Mouse (Mus musculus) left cerebral cortex, adult 11 months (tissue): Measurements from ENCODE around the gene Shank1.
A peak's percentile ranks its signal among the peaks of the same experiment; 100 is the strongest.
"Not testable (repeated sequence)": the region's sequence is repeated elsewhere in the genome, so short reads cannot be mapped to it uniquely, and the experiment has no call there.

Experiments used
- DNase-seq: peaks from one replicate; pipeline ENCODE4 v3.0.0; 2022; ENCODE audit warnings: low spot score

The Shank1 gene

DNA sequence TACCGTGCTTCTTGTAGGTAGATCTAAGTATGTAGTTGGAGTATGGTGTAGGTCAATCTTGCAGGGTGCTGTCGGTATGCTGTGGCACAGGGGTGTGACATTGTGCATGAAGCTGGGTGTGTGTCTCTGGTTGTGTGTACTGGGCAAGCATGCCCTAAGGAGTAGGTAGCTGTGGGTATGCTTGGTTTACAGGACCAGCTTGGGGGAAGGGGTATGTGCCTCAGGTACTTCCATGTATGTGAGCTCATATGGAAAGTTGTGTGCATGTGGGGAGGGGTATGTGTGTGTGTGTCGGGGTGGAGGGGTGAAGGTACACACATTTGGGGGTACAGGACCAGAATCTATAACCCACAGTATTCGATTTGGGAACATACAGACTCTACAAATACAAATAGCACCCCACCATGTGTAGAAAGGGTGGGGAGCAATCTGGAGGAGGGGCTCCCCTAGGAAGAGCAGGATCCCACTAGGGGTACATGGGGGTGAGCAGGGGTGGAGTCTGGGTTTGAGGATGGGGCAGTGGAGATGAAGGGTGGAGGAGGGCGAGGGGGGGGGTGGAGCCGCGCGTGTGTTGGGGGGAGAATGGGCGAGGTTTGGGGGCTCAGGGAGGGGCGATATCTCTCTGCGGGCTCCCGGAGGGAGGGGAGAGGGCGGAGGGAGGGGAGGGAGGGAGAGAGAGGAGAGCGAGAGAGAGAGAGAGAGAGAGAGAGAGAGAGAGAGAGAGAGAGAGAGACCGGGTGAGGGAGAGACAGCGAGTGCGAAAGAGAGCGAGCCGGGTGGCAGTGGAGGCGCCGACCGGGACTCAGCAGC is at the start of gene Shank1:
Gene Shank1 (plus strand): TSS at position 779 of the 810 bp plus-strand sequence.
- no peak for DNase-seq

GRCm38 (mm10) chr7:44260410-44260809 is 49.6 kb upstream of the Shank1 start:
- DNase-seq = no peak

DNA sequence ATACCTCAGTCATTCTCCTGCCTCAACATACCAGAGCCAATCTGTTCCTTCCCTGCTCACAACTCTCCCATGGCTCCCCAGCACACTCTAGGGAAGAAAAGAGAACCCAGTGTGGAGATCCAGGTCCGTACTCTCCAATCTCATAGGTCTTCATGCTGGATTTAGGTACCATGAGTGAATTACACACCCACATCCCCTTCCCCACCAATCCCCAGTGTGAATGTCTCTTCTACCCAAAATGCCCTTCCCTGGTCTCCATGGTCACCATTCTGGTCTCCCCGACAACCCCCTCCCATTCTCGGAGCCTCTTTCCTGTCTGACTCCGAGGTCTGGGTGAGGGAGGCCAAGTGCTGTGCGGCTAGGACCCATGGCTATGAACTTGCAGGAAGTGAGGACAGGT is 48.9 kb upstream of the Shank1 start, which contains the start of gene Gm15517:
Gene Gm15517 (plus strand): TSS at position 301 of the 400 bp plus-strand sequence.
- DNase-seq = no peak

DNA sequence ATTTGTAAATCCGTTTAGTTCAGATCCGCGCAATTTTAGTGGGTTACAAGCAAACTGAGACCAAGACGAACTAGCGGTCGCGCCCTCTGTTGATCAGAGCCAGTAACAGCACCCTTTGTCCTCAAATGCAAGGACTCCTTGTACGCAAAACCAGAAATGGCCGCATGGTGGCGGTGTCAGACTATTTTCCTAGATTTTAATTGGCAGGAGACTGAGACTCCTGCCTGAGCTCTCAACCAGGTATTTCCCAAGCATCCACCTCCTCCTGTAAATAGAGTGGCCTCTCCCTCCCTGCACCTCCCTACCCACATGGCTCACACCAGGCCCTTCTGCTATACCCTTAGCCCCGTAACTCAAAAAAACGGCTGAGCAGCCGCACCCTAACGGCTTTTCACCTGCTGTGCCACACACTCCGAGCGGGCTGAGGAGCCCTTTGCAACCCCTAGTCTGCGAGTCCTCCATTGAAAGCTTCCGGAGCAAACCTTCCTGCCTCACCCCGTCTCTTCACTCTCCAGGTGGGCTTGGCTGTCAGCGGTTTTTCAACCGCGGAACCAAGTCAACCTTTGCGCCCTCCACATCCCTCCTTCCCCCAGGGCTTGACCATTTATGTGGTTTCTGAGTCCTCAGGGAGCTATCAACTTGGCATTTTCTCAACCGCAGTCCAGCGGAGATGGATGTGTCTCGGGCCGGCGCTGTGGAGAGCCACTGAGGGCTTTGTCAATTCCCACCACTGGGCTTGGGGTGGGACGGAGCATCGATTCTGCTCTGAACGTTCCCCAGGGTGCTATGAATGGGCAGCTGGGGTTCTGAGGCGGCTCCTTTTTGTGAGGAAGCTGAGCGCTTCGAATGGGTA is 47.0 kb upstream of the Shank1 start:
- DNase-seq = peak; percentile 88

DNA sequence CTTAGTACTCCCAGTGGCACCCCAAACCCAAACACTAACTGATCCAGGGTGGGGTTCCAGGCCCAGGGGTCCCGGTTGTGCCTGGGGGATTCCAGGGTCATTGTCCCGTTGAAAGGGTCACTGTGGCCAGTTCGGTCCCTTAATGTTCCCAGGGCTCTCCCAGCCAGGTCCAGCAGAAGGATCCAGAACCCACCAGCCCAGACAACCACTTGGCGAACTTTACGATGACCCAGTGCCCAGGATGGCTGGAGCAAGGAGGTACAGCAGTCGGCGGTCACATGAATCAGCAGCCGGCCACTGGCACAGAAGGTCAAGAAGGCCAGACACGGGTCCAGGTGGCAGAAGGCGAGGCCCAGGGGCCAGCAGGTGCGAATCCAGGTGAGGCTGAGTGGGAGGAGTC is 41.9 kb upstream of the Shank1 start:
- DNase-seq = no peak

DNA sequence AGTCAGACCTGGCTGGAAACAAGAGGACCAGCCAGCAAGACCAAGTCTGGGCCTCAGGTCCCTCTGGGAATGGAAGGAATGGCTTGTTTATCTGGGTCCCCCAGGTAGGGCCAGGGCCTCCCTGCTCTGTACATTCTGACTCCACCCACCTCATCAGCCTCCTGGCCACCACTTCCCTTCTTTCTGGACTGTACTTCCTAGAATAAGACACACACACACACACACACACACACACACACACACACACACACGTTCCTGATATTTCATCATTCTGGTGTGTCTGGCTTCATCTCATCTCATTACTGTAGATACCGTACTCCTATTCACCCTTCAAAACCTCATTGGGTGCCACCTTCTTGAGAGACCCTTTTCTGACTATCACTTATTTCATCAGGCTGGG is 40.7 kb upstream of the Shank1 start:
- no peak for DNase-seq

GRCm38 (mm10) chr7:44271309-44271708 is 38.7 kb upstream of the Shank1 start:
- DNase-seq = no peak

DNA sequence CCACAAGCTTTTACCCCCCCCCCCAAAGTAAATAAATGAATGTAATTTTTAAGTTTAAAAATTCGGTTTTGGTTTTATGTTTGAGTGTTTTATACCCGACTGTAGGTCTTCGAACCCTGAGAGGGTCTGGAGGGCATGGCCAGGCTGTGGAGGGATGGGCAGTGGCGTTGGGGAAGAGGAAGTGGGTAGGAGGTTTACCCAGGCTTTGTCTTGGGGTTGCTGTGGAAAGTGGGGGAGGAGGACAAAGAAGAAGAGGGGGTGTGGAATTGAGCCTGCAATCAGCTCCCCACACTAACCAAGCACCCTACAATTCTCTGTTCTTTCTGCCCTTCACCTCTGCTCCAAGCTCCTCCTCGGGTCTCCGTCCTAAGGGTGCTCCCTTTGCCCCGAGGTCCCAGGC is 37.5 kb upstream of the Shank1 start:
- DNase-seq = no peak

- DNase-seq = no peak
Observed at GRCm38 (mm10) chr7:44273446-44273845, 36.6 kb upstream of the Shank1 start.

DNA sequence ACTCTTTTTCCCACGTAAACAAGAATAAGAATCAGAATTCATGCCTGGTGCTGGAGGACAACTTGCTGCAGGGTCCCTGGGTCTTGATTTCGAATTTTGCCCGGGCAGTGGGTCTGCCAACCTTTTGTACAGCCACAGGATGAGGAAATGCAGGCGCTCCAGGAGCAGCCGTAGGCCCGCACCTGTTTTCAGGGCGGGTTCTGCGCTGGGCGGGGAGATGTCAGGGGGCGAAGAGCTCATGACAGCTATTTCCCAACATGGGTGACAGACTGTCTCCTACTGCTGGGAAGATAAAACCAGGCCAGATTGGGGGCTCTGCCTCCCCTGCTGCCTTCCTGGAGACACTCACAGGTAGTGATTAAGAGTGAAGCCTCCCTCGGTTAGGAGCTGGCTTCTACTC is 36.0 kb upstream of the Shank1 start:
- DNase-seq = no peak

GRCm38 (mm10) chr7:44275546-44275945 is 34.5 kb upstream of the Shank1 start:
- no peak for DNase-seq

- no peak for DNase-seq
Observed at GRCm38 (mm10) chr7:44276461-44277249, 33.4 kb upstream of the Shank1 start.

DNA sequence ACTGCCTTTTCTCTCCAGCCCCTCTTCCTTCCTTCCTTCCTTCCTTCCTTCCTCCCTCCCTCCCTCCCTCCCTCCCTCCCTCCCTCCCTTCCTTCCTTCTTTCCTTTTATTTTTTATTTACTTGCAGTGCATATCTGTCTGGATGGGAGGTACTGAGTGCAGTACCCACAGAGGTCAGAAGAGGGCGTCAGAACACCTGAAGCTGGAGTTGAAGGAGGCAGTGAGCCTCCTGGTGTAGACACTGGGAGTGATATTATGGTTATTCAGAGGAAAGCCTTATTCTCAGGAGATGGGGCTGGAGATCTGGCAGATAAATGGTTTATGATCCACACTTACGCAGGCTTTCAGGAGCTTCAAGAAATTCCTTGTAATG is 32.8 kb upstream of the Shank1 start:
- DNase-seq = peak; percentile 56

GRCm38 (mm10) chr7:44280959-44281358 is 29.1 kb upstream of the Shank1 start:
- DNase-seq = no peak

- DNase-seq = no peak
Observed at GRCm38 (mm10) chr7:44281586-44281985, 28.5 kb upstream of the Shank1 start.

- DNase-seq = no peak
Observed at GRCm38 (mm10) chr7:44287760-44288159, 22.3 kb upstream of the Shank1 start.

- DNase-seq = no peak
Observed at GRCm38 (mm10) chr7:44290986-44291385, 19.1 kb upstream of the Shank1 start.

DNA sequence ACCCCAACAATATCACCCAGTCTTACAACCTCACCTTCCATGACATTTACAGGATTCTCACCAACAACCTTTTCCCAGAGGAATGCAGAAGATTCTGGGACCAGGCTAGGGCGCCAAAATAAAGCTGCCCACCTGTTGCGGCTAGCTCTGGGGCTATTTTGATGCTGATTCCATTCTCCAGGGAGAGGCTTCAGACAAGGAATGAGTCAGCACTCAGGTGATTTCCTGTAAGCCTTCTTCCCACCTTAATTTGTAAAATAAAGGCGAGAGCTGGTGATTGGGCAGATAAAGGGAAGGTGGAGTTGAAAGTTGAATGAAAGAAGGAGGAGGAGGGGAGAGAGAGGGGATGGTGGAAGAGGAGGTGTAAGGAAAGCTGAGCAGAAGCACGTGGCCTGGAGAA is 18.6 kb upstream of the Shank1 start:
- DNase-seq = no peak

- not testable (repeated sequence) for DNase-seq
Observed at GRCm38 (mm10) chr7:44297501-44297900, 12.6 kb upstream of the Shank1 start.

DNA sequence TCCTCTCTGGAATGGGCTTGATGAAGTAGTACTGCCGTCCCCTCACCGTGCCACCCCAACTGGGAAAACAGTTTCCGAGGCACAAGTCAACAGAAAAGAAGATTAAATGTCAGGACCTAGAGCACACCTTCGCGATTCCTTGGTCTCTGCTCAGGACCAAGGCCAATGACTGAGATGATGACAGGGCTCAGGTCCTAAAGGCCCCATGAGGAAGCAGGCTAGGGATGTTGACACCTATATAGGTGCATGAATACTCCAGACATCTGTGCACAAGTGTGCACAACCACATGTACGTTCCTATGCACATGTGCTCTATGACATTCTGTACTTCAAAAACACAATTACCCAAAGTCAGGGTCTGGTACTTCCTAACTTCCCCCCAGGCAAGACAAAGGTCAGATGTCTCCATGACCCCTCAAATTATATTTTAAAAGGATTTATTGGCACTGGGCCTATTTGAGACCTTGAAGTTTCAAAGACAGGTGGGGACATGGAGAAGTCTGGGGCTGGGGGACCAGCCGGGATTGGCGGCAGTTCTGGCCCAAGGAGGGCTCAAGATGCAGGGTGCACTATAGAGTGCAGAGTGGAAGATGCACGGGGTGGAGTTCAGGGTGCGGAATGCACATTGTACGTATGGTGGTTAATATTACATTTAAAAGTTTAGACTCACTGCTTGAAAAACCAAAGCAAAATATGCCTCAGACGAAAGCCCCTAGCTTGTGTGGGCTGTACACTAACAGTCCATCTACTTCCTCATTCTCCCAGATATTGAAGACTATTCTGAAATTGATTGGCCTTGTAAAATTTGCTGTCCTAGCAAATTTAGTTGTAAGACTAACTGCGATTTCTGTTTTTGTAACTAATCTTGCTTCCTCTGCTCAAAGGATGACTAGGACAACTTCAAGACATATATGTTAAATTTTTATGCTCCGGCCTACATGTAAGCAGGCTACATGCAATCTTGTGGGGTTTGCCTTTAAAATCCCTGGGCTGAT is 6.4 kb upstream of the Shank1 start:
- DNase-seq = no peak

DNA sequence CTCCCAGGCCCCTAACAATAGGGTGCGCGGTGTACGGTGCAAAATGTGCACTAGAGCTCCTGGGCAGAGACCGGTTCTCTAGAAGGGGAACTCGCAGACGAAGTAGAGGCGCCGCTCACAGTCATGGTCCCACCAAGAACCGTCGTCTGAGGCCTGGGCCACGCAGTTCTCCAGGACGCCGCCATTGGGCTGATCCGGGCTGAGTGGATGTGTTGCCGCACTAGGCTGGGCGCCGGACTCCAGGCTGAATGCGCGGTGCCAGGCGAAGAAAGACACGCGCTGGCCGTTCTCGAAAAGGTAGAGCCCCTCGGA is 5.6 kb upstream of the Shank1 start:
- DNase-seq = no peak
